Mouse (Mus musculus) heart, adult 10 weeks (tissue): ENCODE results near the gene P2rx4. TPM values are rescaled to one million over a fixed set of nuclear protein-coding genes. Genes with fewer than 3 reads are reported as not detected.

Source experiments
- polyA plus RNA-seq: library from polyadenylated mRNA; stranded (reverse); fragments of 350-450 nt; fragmentation: Illumina TruSeq; extraction: RNeasy Lipid Tissue Mini Kit (QIAGEN cat#74804); gene quantifications from one replicate; pipeline ENCODE4 v1.2.3, GENCODE M21; 2014; ENCODE audit warnings: low read depth, low replicate concordance

Gene P2rx4
- 28.2 TPM for polyA plus RNA-seq

GRCm38 (mm10) chr5:122707276-122708181, at the start of gene P2rx4:
P2rx4 (plus strand) TSS chr5:122707544.

Other genes starting within 250 kb of the P2rx4 start
- 9,235 TPM for gene Atp2a2, start 205.3 kb upstream of the P2rx4 start, polyA plus RNA-seq
- 87.0 TPM for gene Ift81, start 93.0 kb upstream of the P2rx4 start, polyA plus RNA-seq
- 3.5 TPM for gene P2rx7, start 63.6 kb upstream of the P2rx4 start, polyA plus RNA-seq
- gene Camkk2, start 71.9 kb downstream of the P2rx4 start, polyA plus RNA-seq: 10.4 TPM
- 203 TPM for gene Anapc5, start 113.8 kb downstream of the P2rx4 start, polyA plus RNA-seq
- 20.9 TPM for gene Rnf34, start 142.5 kb downstream of the P2rx4 start, polyA plus RNA-seq